Mouse (Mus musculus): ENCODE data around the gene Selenok.
A peak's percentile ranks its signal among the peaks of the same experiment; 100 is the strongest.

Selenok gene

GRCm38 (mm10) chr14:29968075-29968821 is at the start of gene Selenok:
Gene Selenok, plus strand, starts transcription at chr14:29968308.
- peak; percentile 95 to 99 for DNase-seq (ENCODE audit: low spot score in 2 of 2)

GRCm38 (mm10) chr14:29928966-29929365 is 39.1 kb upstream of the Selenok start:
- no peak for DNase-seq (ENCODE audit: low spot score in 2 of 2)

- no peak for DNase-seq (ENCODE audit: low spot score in 2 of 2)
These were observed 32.6 kb upstream of the Selenok start for GRCm38 (mm10) chr14:29935516-29935915.

GRCm38 (mm10) chr14:29937466-29937865 is 30.6 kb upstream of the Selenok start:
- DNase-seq (ENCODE audit: low spot score in 2 of 2), result peak; percentile 25 to 44

GRCm38 (mm10) chr14:29939600-29940312 is 28.4 kb upstream of the Selenok start:
- DNase-seq (ENCODE audit: low spot score in 2 of 2), result no peak

- DNase-seq (ENCODE audit: low spot score in 2 of 2), result no peak
These were observed 27.7 kb upstream of the Selenok start for GRCm38 (mm10) chr14:29940313-29940812.

GRCm38 (mm10) chr14:29940877-29941276 is 27.2 kb upstream of the Selenok start:
- peak in 1 of 2 experiments; percentile 45 for DNase-seq (ENCODE audit: low spot score in 2 of 2)

GRCm38 (mm10) chr14:29946761-29947309 is 21.3 kb upstream of the Selenok start:
- no peak for DNase-seq (ENCODE audit: low spot score in 2 of 2)

- DNase-seq (ENCODE audit: low spot score in 2 of 2), result no peak
These were observed 17.3 kb upstream of the Selenok start for GRCm38 (mm10) chr14:29950805-29951204.

GRCm38 (mm10) chr14:29957393-29957792 is 10.7 kb upstream of the Selenok start:
- DNase-seq (ENCODE audit: low spot score in 2 of 2), result no peak

- DNase-seq (ENCODE audit: low spot score in 2 of 2), result no peak
These were observed 497 bp upstream of the Selenok start for GRCm38 (mm10) chr14:29967611-29968010.

- DNase-seq (ENCODE audit: low spot score in 2 of 2), result no peak
These were observed 3.3 kb downstream of the Selenok start for GRCm38 (mm10) chr14:29971446-29971845.

- DNase-seq (ENCODE audit: low spot score in 2 of 2), result no peak
These were observed 3.9 kb downstream of the Selenok start for GRCm38 (mm10) chr14:29971993-29972392.

- DNase-seq (ENCODE audit: low spot score in 2 of 2), result no peak
These were observed 8.8 kb downstream of the Selenok start for GRCm38 (mm10) chr14:29976927-29977326.

- DNase-seq (ENCODE audit: low spot score in 2 of 2), result peak; percentile 81 to 82
These were observed 10.4 kb downstream of the Selenok start, which contains the start of gene Actr8 for GRCm38 (mm10) chr14:29978254-29979204. Gene Actr8, plus strand, starts transcription at chr14:29978337.

GRCm38 (mm10) chr14:29980447-29981205 is 12.5 kb downstream of the Selenok start:
- DNase-seq (ENCODE audit: low spot score in 2 of 2), result no peak

- DNase-seq (ENCODE audit: low spot score in 2 of 2), result no peak
These were observed 18.0 kb downstream of the Selenok start for GRCm38 (mm10) chr14:29986096-29986495.

GRCm38 (mm10) chr14:29987276-29987675 is 19.2 kb downstream of the Selenok start:
- no peak for DNase-seq (ENCODE audit: low spot score in 2 of 2)

- no peak for DNase-seq (ENCODE audit: low spot score in 2 of 2)
These were observed 19.6 kb downstream of the Selenok start for GRCm38 (mm10) chr14:29987739-29988138.

- no peak for DNase-seq (ENCODE audit: low spot score in 2 of 2)
These were observed 20.2 kb downstream of the Selenok start for GRCm38 (mm10) chr14:29988337-29988736.

GRCm38 (mm10) chr14:29994976-29995375 is 26.9 kb downstream of the Selenok start:
- DNase-seq (ENCODE audit: low spot score in 2 of 2), result no peak
